Comparison of ENCODE assay signal across 20 mouse cellular contexts in genomic region chr11:84886767-84887511, GRCm38 (mm10). TPM values are rescaled to one million over a fixed set of nuclear protein-coding genes. Genes with fewer than 3 reads are reported as not detected.
DNase-seq lines count a peak whose midpoint lies in the region; ATAC-seq lines count a peak whose summit lies in the region.
"Had no signal": no experiment of that assay in that cellular context is flagged by ENCODE, and none has a peak within 500 bp of the region (broad histone marks: within the 10 kb centered on the region; RNA-seq: fewer than 3 reads in every experiment).

No protein-coding gene starts in this region.

- peak; percentile 59 for DNase-seq in heart, embryonic 10.5 days (ENCODE audit: low spot score)
- no peak for DNase-seq in heart, adult 18-20 months
- peak; percentile 24 for DNase-seq in kidney, postnatal 14 days
- no peak for DNase-seq in kidney, postnatal 10 days
- peak; percentile 63 for DNase-seq in adipocyte (ENCODE audit: low spot score)
- DNase-seq in spleen, postnatal 36 days (ENCODE audit: low spot score in 2 of 2), result no peak
- no peak for DNase-seq in frontal cortex, adult 2 months (ENCODE audit: extremely low spot score in 1 of 2, low spot score in 1 of 2)
- DNase-seq: adrenal gland, postnatal 25 days; cerebellum, adult 18-20 months; cerebellum, adult 9-11 months; cerebellum, postnatal 36 days; forebrain, postnatal 0 days; gastrocnemius, postnatal 36 days; heart, adult 2 months; heart, postnatal 36 days had no signal

- no peak overlapping the region for H3K27ac ChIP-seq in heart, embryonic 10.5 days
- peak overlapping the region; percentile 85 for H3K27ac ChIP-seq in intestine, embryonic 16.5 days (ENCODE audit: low read length)
- H3K27ac ChIP-seq: embryonic facial prominence, embryonic 10.5 days; forebrain, embryonic 13.5 days; heart, adult 2 months; hindbrain, embryonic 15.5 days had no signal

- peaks cover 92% of the 10 kb centered on the region for H3K36me3 ChIP-seq in heart, embryonic 10.5 days
- no peaks in the 10 kb centered on the region for H3K36me3 ChIP-seq in intestine, embryonic 16.5 days (ENCODE audit: control insufficient read depth, insufficient read depth, low read length)

- H3K27me3 ChIP-seq in heart, embryonic 10.5 days (ENCODE audit: insufficient read depth, poor library complexity, severe bottlenecking), result no peaks in the 10 kb centered on the region
- no peaks in the 10 kb centered on the region for H3K27me3 ChIP-seq in intestine, embryonic 16.5 days (replicated peaks; ENCODE audit: control insufficient read depth, insufficient read depth, low read length)
- H3K27me3 ChIP-seq: forebrain, embryonic 13.5 days; heart, embryonic 12.5 days; hindbrain, embryonic 15.5 days had no signal

- peak; percentile 92 for ATAC-seq in intestine, embryonic 16.5 days
- ATAC-seq: forebrain, embryonic 13.5 days; forebrain, postnatal 0 days had no signal

- 92% methylated on average over 11 of the region's 11 CpGs for WGBS in heart, embryonic 10.5 days
- 74% methylated on average over 11 of the region's 11 CpGs for WGBS in intestine, embryonic 16.5 days

- no peak overlapping the region for H3K4me3 ChIP-seq in heart, embryonic 10.5 days
- no peak overlapping the region for H3K4me3 ChIP-seq in intestine, embryonic 16.5 days (ENCODE audit: low read length)
- H3K4me3 ChIP-seq: embryonic facial prominence, embryonic 10.5 days; forebrain, embryonic 13.5 days; heart, adult 2 months; heart, embryonic 12.5 days; hindbrain, embryonic 15.5 days had no signal

- no peak overlapping the region for H3K4me2 ChIP-seq in intestine, embryonic 16.5 days (ENCODE audit: low read depth, low read length)
- H3K4me2 ChIP-seq: forebrain, embryonic 13.5 days; heart, embryonic 12.5 days; hindbrain, embryonic 15.5 days had no signal

- no peak overlapping the region for H3K9ac ChIP-seq in intestine, embryonic 16.5 days (ENCODE audit: low read depth, low read length)
- H3K9ac ChIP-seq: forebrain, embryonic 13.5 days; forebrain, postnatal 0 days; heart, embryonic 12.5 days; hindbrain, embryonic 15.5 days had no signal

- no peaks in the 10 kb centered on the region for H3K4me1 ChIP-seq in heart, embryonic 10.5 days
- peaks cover 7% of the 10 kb centered on the region; the same call in 1 of the 2 replicates for H3K4me1 ChIP-seq in intestine, embryonic 16.5 days (ENCODE audit: control insufficient read depth, insufficient read depth, low read length)
- H3K4me1 ChIP-seq: forebrain, embryonic 13.5 days; heart, embryonic 12.5 days; hindbrain, embryonic 15.5 days had no signal

- H3K9me3 ChIP-seq in heart, embryonic 10.5 days, result no peaks in the 10 kb centered on the region
- no peaks in the 10 kb centered on the region for H3K9me3 ChIP-seq in intestine, embryonic 16.5 days (ENCODE audit: control insufficient read depth, low read length)
- H3K9me3 ChIP-seq: embryonic facial prominence, embryonic 10.5 days; forebrain, embryonic 13.5 days; heart, embryonic 12.5 days; hindbrain, embryonic 15.5 days had no signal

RNA-seq across cellular contexts. Expression of gene Pigw, which starts 6.9 kb away (rescaled TPM):
- 2.7 and 2.8 TPM in 2 replicates for polyA plus RNA-seq in heart, embryonic 10.5 days (2016; fragmentation: Nextera tagmentation; extraction: Ambion mirVana)
- 1 to 10 TPM; 6.4 to 7.3 TPM for total RNA-seq in heart, adult 18-20 months (2021)
- polyA plus RNA-seq in intestine, embryonic 16.5 days (2015; fragmentation: Nextera tagmentation; extraction: Ambion mirVana), result 2.7 and 2.9 TPM in 2 replicates
- 4.1 and 4.7 TPM in 2 replicates for polyA plus RNA-seq in frontal cortex, adult 2 months (2012; rRNA removed)

RNA-seq across cellular contexts. Expression of gene Myo19, which starts 7.0 kb away (rescaled TPM):
- polyA plus RNA-seq in heart, embryonic 10.5 days (2016; fragmentation: Nextera tagmentation; extraction: Ambion mirVana), result 10.1 and 10.6 TPM in 2 replicates
- 1 to 10 TPM; 3.2 to 5.2 TPM for total RNA-seq in heart, adult 18-20 months (2021)
- polyA plus RNA-seq in intestine, embryonic 16.5 days (2015; fragmentation: Nextera tagmentation; extraction: Ambion mirVana), result 7.5 and 7.8 TPM in 2 replicates
- 13.4 and 14.7 TPM in 2 replicates for polyA plus RNA-seq in frontal cortex, adult 2 months (2012; rRNA removed)

RNA-seq across cellular contexts. Expression of gene Ggnbp2, which starts 16.3 kb away (rescaled TPM):
- polyA plus RNA-seq in heart, embryonic 10.5 days (2016; fragmentation: Nextera tagmentation; extraction: Ambion mirVana), result 50.5 and 61.9 TPM in 2 replicates
- total RNA-seq in heart, adult 18-20 months (2021), result 10 to 100 TPM; 53.9 to 57.9 TPM
- 73.7 and 76.8 TPM in 2 replicates for polyA plus RNA-seq in intestine, embryonic 16.5 days (2015; fragmentation: Nextera tagmentation; extraction: Ambion mirVana)
- 109 and 119 TPM in 2 replicates for polyA plus RNA-seq in frontal cortex, adult 2 months (2012; rRNA removed)

RNA-seq across cellular contexts. Expression of gene Znhit3, which starts 29.2 kb away (rescaled TPM):
- 55.1 and 78.2 TPM in 2 replicates for polyA plus RNA-seq in heart, embryonic 10.5 days (2016; fragmentation: Nextera tagmentation; extraction: Ambion mirVana)
- 10 to 100 TPM; 11.5 to 12.9 TPM for total RNA-seq in heart, adult 18-20 months (2021)
- 43.6 and 49.6 TPM in 2 replicates for polyA plus RNA-seq in intestine, embryonic 16.5 days (2015; fragmentation: Nextera tagmentation; extraction: Ambion mirVana)
- 37.8 and 47.5 TPM in 2 replicates for polyA plus RNA-seq in frontal cortex, adult 2 months (2012; rRNA removed)

RNA-seq across cellular contexts. Expression of gene Dhrs11, which starts 58.1 kb away (rescaled TPM):
- 29.3 and 34.3 TPM in 2 replicates for polyA plus RNA-seq in heart, embryonic 10.5 days (2016; fragmentation: Nextera tagmentation; extraction: Ambion mirVana)
- total RNA-seq in heart, adult 18-20 months (2021), result 10 to 100 TPM; 97.1 to 99.1 TPM
- polyA plus RNA-seq in intestine, embryonic 16.5 days (2015; fragmentation: Nextera tagmentation; extraction: Ambion mirVana), result 105 and 126 TPM in 2 replicates
- 12.2 and 12.5 TPM in 2 replicates for polyA plus RNA-seq in frontal cortex, adult 2 months (2012; rRNA removed)

Comparison
In these comparisons a context has a peak if more than half of its experiments do, and no peak if none do; other contexts are left out.
1. DNase-seq: peak in heart, embryonic 10.5 days (single experiment), kidney, postnatal 14 days (single experiment) and adipocyte (single experiment); none in heart, adult 18-20 months (0 of 2), kidney, postnatal 10 days (single experiment), spleen, postnatal 36 days (0 of 2) and frontal cortex, adult 2 months (0 of 2).